Mouse (Mus musculus): ENCODE measurements around the gene Tbc1d30. TPM values are rescaled to one million over a fixed set of nuclear protein-coding genes. Genes with fewer than 3 reads are reported as not detected.

Tbc1d30 gene
- total RNA-seq, 2 experiments from 2014 or later: 3.8 to 7.1 TPM

GRCm38 (mm10) chr10:121277022-121277471 is 74.0 kb downstream of the Tbc1d30 start:
- no peak for DNase-seq (ENCODE audit: low spot score in 2 of 2)

DNA sequence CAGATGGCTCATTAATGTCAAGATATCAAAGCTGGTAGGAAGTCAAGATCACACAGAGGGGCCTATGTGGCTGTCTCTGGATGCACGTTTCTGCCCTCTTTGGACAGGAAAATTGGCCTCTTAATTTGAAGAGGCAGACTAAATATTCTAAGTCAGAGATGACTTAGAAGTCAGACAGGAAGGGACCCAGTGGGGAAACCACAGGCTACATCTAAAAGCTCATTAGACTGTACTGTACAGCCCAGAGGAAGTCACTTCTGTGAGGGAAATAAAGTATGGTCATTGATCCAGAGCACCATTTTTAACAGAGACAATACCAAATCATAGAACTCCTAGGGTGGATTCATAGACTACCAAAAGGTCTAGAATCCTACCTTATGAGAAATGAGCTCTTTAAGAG is 76.1 kb downstream of the Tbc1d30 start:
- no peak for DNase-seq (ENCODE audit: low spot score in 2 of 2)

GRCm38 (mm10) chr10:121271002-121271401 is 80.1 kb downstream of the Tbc1d30 start:
- no peak for DNase-seq (ENCODE audit: low spot score in 2 of 2)

DNA sequence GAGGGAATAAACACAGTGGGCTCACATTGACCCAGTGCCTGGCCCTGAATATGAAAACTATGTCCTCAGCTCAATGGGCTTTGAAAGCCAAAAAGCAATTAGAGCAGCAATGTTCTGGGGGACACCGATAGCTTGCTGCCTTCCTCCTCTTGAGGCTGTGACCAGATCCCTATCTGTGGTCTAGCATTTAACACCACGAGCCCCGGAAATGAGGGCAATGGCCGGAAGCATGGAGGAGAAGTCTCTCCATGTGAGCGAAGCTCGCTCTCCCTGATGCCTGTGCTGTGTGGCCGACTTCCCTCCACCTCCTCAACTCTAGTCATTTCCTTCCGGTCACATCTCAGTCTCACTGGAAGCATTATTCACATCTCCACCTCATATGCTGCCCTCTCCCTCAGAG is 82.3 kb downstream of the Tbc1d30 start:
- DNase-seq (ENCODE audit: low spot score in 2 of 2): no peak

DNA sequence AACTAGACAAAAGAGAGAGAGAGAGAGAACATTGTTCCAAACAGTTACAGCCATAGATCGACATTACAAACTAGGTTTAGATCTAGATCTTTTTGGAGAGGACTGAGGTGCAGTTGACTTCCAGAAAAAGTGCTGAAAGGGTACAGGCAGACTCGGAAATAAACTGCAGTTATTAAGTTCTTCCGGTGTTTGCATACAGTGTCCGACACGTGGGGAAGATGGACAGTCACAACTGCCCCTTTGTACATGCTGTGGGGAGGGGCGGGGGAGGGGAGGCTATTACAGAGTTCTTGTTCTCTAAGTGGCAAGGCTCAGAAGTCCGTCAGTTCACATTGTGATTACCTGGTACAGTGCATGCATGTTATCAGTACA is 86.9 kb downstream of the Tbc1d30 start:
- no peak for DNase-seq (ENCODE audit: low spot score in 2 of 2)

DNA sequence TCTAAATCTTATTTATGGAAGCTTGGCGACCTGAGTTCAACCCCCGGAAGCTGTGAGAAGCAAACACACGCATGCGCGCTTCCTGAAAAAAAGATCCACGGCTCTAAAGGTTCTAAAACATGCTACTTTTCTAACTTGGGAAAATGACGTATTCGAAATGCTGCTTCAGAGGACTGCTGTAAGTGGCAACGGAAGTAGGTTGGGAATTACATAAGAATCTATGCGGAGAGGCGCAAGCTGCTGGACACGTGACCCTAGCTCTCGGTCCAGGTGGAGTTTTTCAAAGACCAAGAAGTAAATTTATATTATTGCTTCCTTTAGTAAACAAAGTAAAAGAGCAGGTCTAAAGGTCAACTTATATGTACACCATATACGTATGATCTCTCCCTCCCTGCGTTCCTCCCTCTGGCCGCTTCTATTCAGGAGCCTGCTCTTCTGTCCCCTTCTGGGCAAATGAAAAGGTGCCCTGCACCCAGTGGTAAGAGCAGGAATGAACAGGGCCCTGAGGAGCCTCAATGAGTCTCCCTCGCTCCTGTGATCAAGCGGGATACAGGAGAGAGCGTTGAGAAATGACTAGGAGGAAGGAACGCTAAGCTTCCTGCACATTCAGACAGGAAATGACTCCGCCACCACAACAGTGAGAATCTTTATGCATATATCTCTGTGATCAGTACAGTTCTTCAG is 87.4 kb downstream of the Tbc1d30 start:
- DNase-seq (ENCODE audit: low spot score in 2 of 2): no peak

GRCm38 (mm10) chr10:121262206-121262605 is 88.9 kb downstream of the Tbc1d30 start:
- DNase-seq (ENCODE audit: low spot score in 2 of 2): no peak

DNA sequence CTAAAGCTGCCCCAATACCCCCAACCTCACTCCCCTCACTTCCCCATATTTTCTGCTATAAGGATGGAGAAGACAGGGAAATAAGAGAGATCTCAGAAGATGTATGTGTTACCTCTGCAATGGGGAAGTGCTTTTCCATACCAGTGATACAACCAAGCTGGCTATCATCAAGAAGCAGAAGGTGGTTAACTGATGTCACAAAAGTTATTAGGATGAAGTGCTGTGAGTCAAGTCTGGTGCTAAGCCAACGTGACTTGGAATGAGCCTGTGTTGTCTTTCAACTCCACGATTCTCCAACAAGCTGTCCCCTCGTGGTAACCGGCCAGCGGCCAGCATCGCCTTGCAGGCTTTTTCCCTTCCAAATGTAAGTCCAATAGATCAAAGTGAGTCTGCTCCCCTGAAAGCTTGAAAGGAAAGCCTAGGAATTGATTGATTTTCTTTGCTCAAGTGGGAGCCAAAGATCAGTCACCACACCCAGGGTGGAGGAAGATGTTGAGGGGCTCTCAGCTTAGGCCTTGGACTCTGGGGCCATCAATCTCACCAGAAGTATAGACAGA is 90.0 kb downstream of the Tbc1d30 start:
- no peak for DNase-seq (ENCODE audit: low spot score in 2 of 2)

- peak; percentile 9 to 43 for DNase-seq (ENCODE audit: low spot score in 2 of 2)
These were observed 94.8 kb downstream of the Tbc1d30 start for GRCm38 (mm10) chr10:121256115-121256825.

DNA sequence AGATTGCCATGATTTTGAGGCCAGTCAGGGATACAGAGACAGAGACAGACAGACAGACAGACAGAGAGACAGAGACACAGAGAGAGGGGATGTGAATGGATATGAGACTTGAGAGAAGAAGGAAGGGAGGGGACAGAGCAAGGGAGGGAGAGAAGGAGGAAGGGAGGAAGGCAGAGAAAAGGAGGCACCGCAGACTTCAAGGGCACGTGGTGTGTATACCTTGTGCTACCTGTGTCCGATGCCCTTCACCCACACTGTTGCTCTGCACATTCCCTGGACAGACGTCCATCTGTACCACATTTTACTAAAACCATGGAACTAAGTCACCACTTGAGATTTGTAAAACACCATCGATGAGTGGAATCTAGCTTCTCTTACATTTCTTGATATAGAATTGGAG is 95.6 kb downstream of the Tbc1d30 start:
- DNase-seq (ENCODE audit: low spot score in 2 of 2): no peak

DNA sequence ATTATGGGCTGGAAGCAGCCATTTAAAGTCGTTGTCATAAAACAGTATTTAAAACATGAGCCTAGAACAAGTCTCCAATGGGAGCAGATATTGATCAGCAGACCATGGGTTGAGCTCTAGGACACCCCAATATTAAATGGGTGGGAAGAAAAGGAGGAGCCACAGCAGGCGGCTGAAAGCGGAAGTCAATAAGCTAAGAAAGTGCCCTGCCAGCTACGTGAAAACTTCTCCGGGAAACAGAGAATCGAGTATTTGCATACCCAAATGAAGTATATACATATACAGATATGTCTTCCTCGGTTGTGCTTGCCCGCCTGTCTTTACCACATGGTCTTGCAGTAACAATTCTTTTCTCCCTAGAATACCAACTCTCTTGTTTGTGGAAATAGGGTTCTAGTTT is 96.7 kb downstream of the Tbc1d30 start:
- no peak for DNase-seq (ENCODE audit: low spot score in 2 of 2)

DNA sequence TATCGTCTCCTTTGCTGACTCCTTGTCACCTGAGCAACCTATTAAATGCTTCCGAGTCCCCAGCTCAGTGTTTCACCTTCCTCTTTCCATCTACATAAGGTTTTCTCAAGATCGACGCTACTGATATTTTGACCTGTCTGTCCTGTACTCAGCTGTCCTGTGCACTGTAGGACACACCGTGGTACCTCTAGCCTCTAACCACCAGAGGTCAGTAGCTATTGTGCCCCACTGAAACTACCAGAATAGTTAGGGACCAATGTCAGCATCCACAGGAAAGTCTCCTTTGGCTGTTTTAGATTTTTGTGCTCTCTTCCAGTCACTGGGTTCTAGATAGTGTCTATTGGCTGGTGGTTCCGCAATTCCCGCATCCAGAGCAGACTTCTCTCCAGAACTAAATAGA is 98.3 kb downstream of the Tbc1d30 start:
- no peak for DNase-seq (ENCODE audit: low spot score in 2 of 2)

GRCm38 (mm10) chr10:121251191-121251590 is 99.9 kb downstream of the Tbc1d30 start:
- no peak for DNase-seq (ENCODE audit: low spot score in 2 of 2)

- no peak for DNase-seq (ENCODE audit: low spot score in 2 of 2)
These were observed 101.3 kb downstream of the Tbc1d30 start for GRCm38 (mm10) chr10:121249820-121250219.

GRCm38 (mm10) chr10:121247545-121247944 is 103.5 kb downstream of the Tbc1d30 start:
- DNase-seq (ENCODE audit: low spot score in 2 of 2): no peak

GRCm38 (mm10) chr10:121246971-121247370 is 104.1 kb downstream of the Tbc1d30 start:
- DNase-seq (ENCODE audit: low spot score in 2 of 2): no peak

DNA sequence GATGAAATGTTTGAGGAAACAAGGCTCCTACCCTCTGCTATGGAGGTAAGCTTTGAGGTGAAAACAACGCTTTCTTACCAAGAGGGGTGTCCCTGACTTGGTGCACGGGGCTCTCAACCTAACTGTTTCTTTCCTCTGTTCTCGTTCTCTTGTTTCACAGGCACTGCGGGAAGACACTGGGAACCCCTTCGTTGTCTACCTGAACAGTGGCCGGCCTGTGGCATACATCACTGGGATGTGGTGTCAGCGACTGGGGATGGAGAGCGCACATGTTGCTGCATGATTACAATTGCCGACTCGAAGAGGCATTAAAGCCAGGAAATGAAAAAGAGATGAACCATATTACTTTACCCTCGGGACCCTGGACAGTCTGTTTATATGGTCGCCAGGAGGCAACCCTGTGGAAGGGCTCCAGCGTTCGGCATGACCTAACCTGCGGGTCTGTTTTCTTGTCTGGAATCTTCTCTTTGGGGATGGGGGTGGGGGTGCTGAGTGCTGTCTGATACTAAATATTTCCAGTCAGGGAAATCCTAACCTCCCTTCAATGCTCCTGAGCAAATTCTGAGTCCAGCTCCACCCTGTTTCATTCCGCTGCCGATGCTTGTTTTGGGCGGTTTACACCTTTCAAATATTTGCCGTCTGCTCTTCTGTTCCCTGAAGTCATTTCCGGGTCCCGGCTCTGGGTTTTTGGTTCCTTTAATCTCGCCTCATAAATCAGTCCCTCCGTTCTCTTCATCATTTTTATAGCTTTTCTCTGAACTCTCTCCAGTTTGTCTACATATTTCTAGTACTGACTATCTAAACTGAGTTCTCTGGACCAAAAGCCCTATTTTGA is 107.5 kb downstream of the Tbc1d30 start:
- DNase-seq (ENCODE audit: low spot score in 2 of 2): no peak

- DNase-seq (ENCODE audit: low spot score in 2 of 2): no peak
These were observed 108.5 kb downstream of the Tbc1d30 start for GRCm38 (mm10) chr10:121242596-121242995.

- no peak for DNase-seq (ENCODE audit: low spot score in 2 of 2)
These were observed 112.0 kb downstream of the Tbc1d30 start for GRCm38 (mm10) chr10:121239065-121239464.

DNA sequence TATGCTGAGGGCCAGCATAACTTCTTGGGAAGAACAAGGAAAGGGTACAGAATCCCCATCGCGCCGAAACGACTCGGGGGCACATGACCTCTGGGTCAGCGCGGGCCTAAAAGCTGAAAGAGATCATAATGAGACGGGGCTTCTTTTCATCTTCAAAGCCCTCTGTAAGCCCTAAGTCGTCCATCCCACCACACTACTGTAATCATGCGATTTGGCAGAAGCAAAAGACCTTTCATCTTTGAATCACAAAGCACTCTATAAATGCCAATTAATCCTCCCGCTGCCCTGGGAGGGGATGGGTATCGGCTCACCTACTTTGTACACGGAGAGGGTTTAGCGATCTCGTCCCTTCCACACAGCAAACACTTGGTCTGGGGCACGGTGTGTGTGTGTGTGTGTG is 112.5 kb downstream of the Tbc1d30 start:
- DNase-seq (ENCODE audit: low spot score in 2 of 2): no peak

GRCm38 (mm10) chr10:121237377-121237776 is 113.7 kb downstream of the Tbc1d30 start:
- no peak for DNase-seq (ENCODE audit: low spot score in 2 of 2)
